ENCODE assay signal across 11 mouse cellular contexts in genomic region chr3:138752769-138753168, GRCm38 (mm10). TPM values are rescaled to one million over a fixed set of nuclear protein-coding genes. Genes with fewer than 3 reads are reported as not detected.
DNase-seq lines count a peak whose midpoint lies in the region; ATAC-seq and TF ChIP-seq lines count a peak whose summit lies in the region.
"Had no signal": no experiment of that assay in that cellular context is flagged by ENCODE, and none has a peak within 500 bp of the region (broad histone marks: within the 10 kb centered on the region; RNA-seq: fewer than 3 reads in every experiment).

No protein-coding gene starts in this region.

- no peak for TF ChIP-seq CTCF in hindbrain, postnatal 0 days (IDR thresholded peaks at IDR 0.05; ENCODE audit: low read depth)
- TF ChIP-seq CTCF in liver, postnatal 0 days (IDR thresholded peaks at IDR 0.05; ENCODE audit: low read depth), result no peak

- DNase-seq in hindbrain, postnatal 0 days (ENCODE audit: low spot score), result no peak
- no peak for DNase-seq in hindbrain, embryonic 14.5 days (ENCODE audit: low spot score)
- DNase-seq in neural tube, embryonic 10.5 days (ENCODE audit: extremely low spot score, low spot score), result no peak
- no peak for DNase-seq in liver, postnatal 0 days
- DNase-seq: adrenal gland, adult 8-10 months; retina, postnatal 1 day had no signal

- no peak overlapping the region for H3K4me3 ChIP-seq in hindbrain, postnatal 0 days (ENCODE audit: low read length)
- no peak overlapping the region for H3K4me3 ChIP-seq in hindbrain, embryonic 14.5 days (replicated peaks; ENCODE audit: low read length)
- H3K4me3 ChIP-seq in neural tube, embryonic 12.5 days, result no peak overlapping the region
- H3K4me3 ChIP-seq in liver, postnatal 0 days (ENCODE audit: low read depth, low read length), result no peak overlapping the region
- no peak overlapping the region for H3K4me3 ChIP-seq in stomach, embryonic 16.5 days (replicated peaks; ENCODE audit: low read length)
- H3K4me3 ChIP-seq: heart, embryonic 13.5 days had no signal

- H3K9ac ChIP-seq in hindbrain, postnatal 0 days (replicated peaks; ENCODE audit: low read length), result no peak overlapping the region
- no peak overlapping the region for H3K9ac ChIP-seq in hindbrain, embryonic 14.5 days
- no peak overlapping the region for H3K9ac ChIP-seq in neural tube, embryonic 12.5 days
- no peak overlapping the region for H3K9ac ChIP-seq in liver, postnatal 0 days (replicated peaks)
- no peak overlapping the region for H3K9ac ChIP-seq in stomach, embryonic 16.5 days (ENCODE audit: low read length)
- H3K9ac ChIP-seq: heart, embryonic 13.5 days had no signal

- whole genome bisulfite sequencing in hindbrain, postnatal 0 days, result 41% methylated on average over 3 of the region's 3 CpGs
- WGBS in hindbrain, embryonic 14.5 days, result 60% methylated on average over 3 of the region's 3 CpGs
- 67% methylated on average over 3 of the region's 3 CpGs for WGBS in neural tube, embryonic 12.5 days
- WGBS in liver, postnatal 0 days (ENCODE audit: insufficient replicate concordance), result 27% methylated on average over 3 of the region's 3 CpGs
- 31% methylated on average over 3 of the region's 3 CpGs for WGBS in stomach, embryonic 16.5 days

- H3K4me2 ChIP-seq in hindbrain, postnatal 0 days (ENCODE audit: low read depth, low read length), result 0 out of 2 replicates have a peak overlapping the region, but pooled peaks have one; percentile 20
- H3K4me2 ChIP-seq in hindbrain, embryonic 14.5 days (replicated peaks), result no peak overlapping the region
- H3K4me2 ChIP-seq in neural tube, embryonic 12.5 days (replicated peaks), result no peak overlapping the region
- peak overlapping the region; percentile 42 for H3K4me2 ChIP-seq in liver, postnatal 0 days (ENCODE audit: low read depth, low read length)
- peak overlapping the region; percentile 20; the same call in 1 of the 2 replicates for H3K4me2 ChIP-seq in stomach, embryonic 16.5 days (ENCODE audit: low read depth, low read length)

- no peak for ATAC-seq in hindbrain, postnatal 0 days
- ATAC-seq in hindbrain, embryonic 14.5 days (ENCODE audit: low FRiP score), result no peak
- 0 out of 2 replicates have a peak, but pooled peaks have one; percentile 27 for ATAC-seq in neural tube, embryonic 12.5 days (ENCODE audit: low FRiP score, low read depth)
- ATAC-seq in liver, postnatal 0 days, result no peak
- ATAC-seq in stomach, embryonic 16.5 days (ENCODE audit: insufficient read depth, low FRiP score), result no peak
- no peak for ATAC-seq in cerebellum, adult (ENCODE audit: insufficient number of reproducible peaks, low FRiP score, low TSS enrichment)

- no peak overlapping the region for H3K27ac ChIP-seq in hindbrain, postnatal 0 days
- no peak overlapping the region for H3K27ac ChIP-seq in hindbrain, embryonic 14.5 days
- no peak overlapping the region for H3K27ac ChIP-seq in neural tube, embryonic 12.5 days
- no peak overlapping the region; the same call in 1 of the 2 replicates for H3K27ac ChIP-seq in liver, postnatal 0 days (ENCODE audit: low read depth)
- no peak overlapping the region for H3K27ac ChIP-seq in stomach, embryonic 16.5 days (ENCODE audit: low read length)
- H3K27ac ChIP-seq: heart, embryonic 13.5 days had no signal

- no peaks in the 10 kb centered on the region for H3K36me3 ChIP-seq in hindbrain, postnatal 0 days (ENCODE audit: insufficient read depth, low read length)
- H3K36me3 ChIP-seq in hindbrain, embryonic 14.5 days (replicated peaks; ENCODE audit: control insufficient read depth, insufficient read depth), result no peaks in the 10 kb centered on the region
- H3K36me3 ChIP-seq in neural tube, embryonic 12.5 days, result no peaks in the 10 kb centered on the region
- H3K36me3 ChIP-seq in liver, postnatal 0 days (replicated peaks; ENCODE audit: insufficient read depth, low read length), result no peaks in the 10 kb centered on the region
- H3K36me3 ChIP-seq in stomach, embryonic 16.5 days (ENCODE audit: control insufficient read depth, insufficient read depth, low read length), result no peaks in the 10 kb centered on the region
- H3K36me3 ChIP-seq: heart, embryonic 13.5 days had no signal

- no peaks in the 10 kb centered on the region for H3K27me3 ChIP-seq in hindbrain, postnatal 0 days (ENCODE audit: insufficient read depth, low read length)
- H3K27me3 ChIP-seq in hindbrain, embryonic 14.5 days (ENCODE audit: control insufficient read depth, insufficient read depth, low read length), result no peaks in the 10 kb centered on the region
- no peaks in the 10 kb centered on the region for H3K27me3 ChIP-seq in neural tube, embryonic 12.5 days (replicated peaks)
- H3K27me3 ChIP-seq in liver, postnatal 0 days (ENCODE audit: insufficient read depth, low read length), result no peaks in the 10 kb centered on the region
- H3K27me3 ChIP-seq in stomach, embryonic 16.5 days (ENCODE audit: control insufficient read depth, insufficient read depth, low read length), result no peaks in the 10 kb centered on the region
- H3K27me3 ChIP-seq: Patski had no signal

- no peaks in the 10 kb centered on the region for H3K9me3 ChIP-seq in hindbrain, postnatal 0 days (ENCODE audit: low read length)
- no peaks in the 10 kb centered on the region for H3K9me3 ChIP-seq in hindbrain, embryonic 14.5 days (ENCODE audit: control insufficient read depth, low read length)
- no peaks in the 10 kb centered on the region for H3K9me3 ChIP-seq in neural tube, embryonic 12.5 days
- no peaks in the 10 kb centered on the region for H3K9me3 ChIP-seq in liver, postnatal 0 days (ENCODE audit: low read length)
- no peaks in the 10 kb centered on the region for H3K9me3 ChIP-seq in stomach, embryonic 16.5 days (replicated peaks; ENCODE audit: control insufficient read depth, low read length)
- H3K9me3 ChIP-seq: heart, embryonic 13.5 days had no signal

- no peak for TF ChIP-seq EP300 in liver, postnatal 0 days (IDR thresholded peaks at IDR 0.05; ENCODE audit: low read depth)

- H3K4me1 ChIP-seq in hindbrain, postnatal 0 days (ENCODE audit: insufficient read depth, low read length), result peaks cover 12% of the 10 kb centered on the region
- peaks cover 17% of the 10 kb centered on the region for H3K4me1 ChIP-seq in hindbrain, embryonic 14.5 days (replicated peaks; ENCODE audit: control insufficient read depth, insufficient read depth, low read length)
- H3K4me1 ChIP-seq in neural tube, embryonic 12.5 days, result peaks cover 32% of the 10 kb centered on the region
- H3K4me1 ChIP-seq in liver, postnatal 0 days (ENCODE audit: insufficient read depth), result peaks cover 6% of the 10 kb centered on the region; the same call in 1 of the 2 replicates
- H3K4me1 ChIP-seq in stomach, embryonic 16.5 days (ENCODE audit: control insufficient read depth, insufficient read depth, low read length), result peaks cover 17% of the 10 kb centered on the region

RNA-seq across cellular contexts. Expression of gene Tspan5, which starts 10.8 kb away (rescaled TPM):
- 135 and 144 TPM in 2 replicates for total RNA-seq in hindbrain, postnatal 0 days (2014; rRNA removed)
- 85.6 and 86.0 TPM in 2 replicates for polyA plus RNA-seq in hindbrain, postnatal 0 days (2015; fragmentation: Nextera tagmentation; extraction: Ambion mirVana)
- 115 and 130 TPM in 2 replicates for polyA plus RNA-seq in hindbrain, embryonic 14.5 days (2014; fragmentation: Nextera tagmentation; extraction: Ambion mirVana)
- polyA plus RNA-seq in neural tube, embryonic 12.5 days (2016; fragmentation: Nextera tagmentation; extraction: Ambion mirVana), result 95.3 and 96.0 TPM in 2 replicates
- polyA plus RNA-seq in liver, postnatal 0 days (2015; fragmentation: Nextera tagmentation; extraction: Ambion mirVana), result 1.6 and 1.7 TPM in 2 replicates
- 31.1 and 33.7 TPM in 2 replicates for polyA plus RNA-seq in stomach, embryonic 16.5 days (2015; fragmentation: Nextera tagmentation; extraction: Ambion mirVana)

Comparison
In these comparisons a context has a peak if more than half of its experiments do, and no peak if none do; other contexts are left out.
1. H3K4me2 ChIP-seq: peak in hindbrain, postnatal 0 days (single experiment), liver, postnatal 0 days (single experiment) and stomach, embryonic 16.5 days (single experiment); none in hindbrain, embryonic 14.5 days (single experiment) and neural tube, embryonic 12.5 days (single experiment).
2. RNA of gene Tspan5, which starts 10.8 kb away (polyA plus RNA-seq): 115 to 130 TPM in hindbrain, embryonic 14.5 days, 95.3 to 96.0 TPM in neural tube, embryonic 12.5 days, 85.6 to 86.0 TPM in hindbrain, postnatal 0 days and 31.1 to 33.7 TPM in stomach, embryonic 16.5 days; 1.6 to 1.7 TPM in liver, postnatal 0 days; every median in the first group is over 10 times any median in the second.